Mouse (Mus musculus) frontal cortex, postnatal 10 days (tissue): Measurements from ENCODE around the gene Itga3.

ENCODE experiments used
- DNase-seq, 2 experiments: peaks; one replicate each; pipeline ENCODE4 v3.0.0; 2022; ENCODE audit warnings: low spot score in 2 of 2, mixed read lengths in 1 of 2

Itga3 gene

GRCm38 (mm10) chr11:95096608-95097373 lies 20.2 kb upstream of the Itga3 start:
- no peak for DNase-seq

- no peak for DNase-seq
Observed at GRCm38 (mm10) chr11:95095596-95095995, 19.0 kb upstream of the Itga3 start.

GRCm38 (mm10) chr11:95093077-95093476 lies 16.5 kb upstream of the Itga3 start:
- DNase-seq, result no peak

- DNase-seq, result no peak
Observed at GRCm38 (mm10) chr11:95088857-95089779, 12.5 kb upstream of the Itga3 start.

- DNase-seq, result no peak
Observed at GRCm38 (mm10) chr11:95088286-95088685, 11.7 kb upstream of the Itga3 start.

- DNase-seq, result no peak
Observed at GRCm38 (mm10) chr11:95087301-95088228, 11.0 kb upstream of the Itga3 start.

- DNase-seq, result no peak
Observed at GRCm38 (mm10) chr11:95086229-95086628, 9.6 kb upstream of the Itga3 start.

- no peak for DNase-seq
Observed at GRCm38 (mm10) chr11:95085710-95086109, 9.1 kb upstream of the Itga3 start.

GRCm38 (mm10) chr11:95084811-95085382 lies 8.3 kb upstream of the Itga3 start:
- DNase-seq, result no peak

- DNase-seq, result no peak
Observed at GRCm38 (mm10) chr11:95084175-95084574, 7.6 kb upstream of the Itga3 start.

- no peak for DNase-seq
Observed at GRCm38 (mm10) chr11:95082896-95083295, 6.3 kb upstream of the Itga3 start.

GRCm38 (mm10) chr11:95080783-95081182 lies 4.2 kb upstream of the Itga3 start:
- no peak for DNase-seq

GRCm38 (mm10) chr11:95079256-95079875 lies 2.8 kb upstream of the Itga3 start:
- DNase-seq, result no peak

- DNase-seq, result no peak
Observed at GRCm38 (mm10) chr11:95077956-95078355, 1.4 kb upstream of the Itga3 start.

GRCm38 (mm10) chr11:95076041-95076535 lies 513 bp downstream of the Itga3 start:
- peak in 1 of 2 experiments; percentile 37 for DNase-seq

GRCm38 (mm10) chr11:95075197-95076040 lies 1.2 kb downstream of the Itga3 start:
- DNase-seq, result no peak

GRCm38 (mm10) chr11:95074694-95075093 lies 1.9 kb downstream of the Itga3 start:
- no peak for DNase-seq

GRCm38 (mm10) chr11:95073835-95074234 lies 2.8 kb downstream of the Itga3 start:
- no peak for DNase-seq

GRCm38 (mm10) chr11:95072804-95073203 lies 3.8 kb downstream of the Itga3 start:
- no peak for DNase-seq

- DNase-seq, result no peak
Observed at GRCm38 (mm10) chr11:95072136-95072535, 4.5 kb downstream of the Itga3 start.
